Mouse (Mus musculus): ENCODE measurements around the gene Slc35e2. TPM values are rescaled to one million over a fixed set of nuclear protein-coding genes. Genes with fewer than 3 reads are reported as not detected.
"Not testable (repeated sequence)": the region's sequence is repeated elsewhere in the genome, so short reads cannot be mapped to it uniquely, and the experiment has no call there.

Gene Slc35e2
- total RNA-seq, 2 experiments from 2014 or later: 31.1 to 45.1 TPM

GRCm38 (mm10) chr4:155656214-155656751, 55.1 kb downstream of the Slc35e2 start:
- ATAC-seq (replicated peaks; ENCODE audit: low FRiP score, low TSS enrichment, poor library complexity, severe bottlenecking): no peak

GRCm38 (mm10) chr4:155658961-155659360, 57.7 kb downstream of the Slc35e2 start:
- ATAC-seq (replicated peaks; ENCODE audit: low FRiP score, low TSS enrichment, poor library complexity, severe bottlenecking): no peak

GRCm38 (mm10) chr4:155660641-155661040, 59.4 kb downstream of the Slc35e2 start:
- ATAC-seq (replicated peaks; ENCODE audit: low FRiP score, low TSS enrichment, poor library complexity, severe bottlenecking): no peak

GRCm38 (mm10) chr4:155666903-155667302, 65.7 kb downstream of the Slc35e2 start:
- ATAC-seq (replicated peaks; ENCODE audit: low FRiP score, low TSS enrichment, poor library complexity, severe bottlenecking): no peak

- ATAC-seq (replicated peaks; ENCODE audit: low FRiP score, low TSS enrichment, poor library complexity, severe bottlenecking): peak; percentile 98
Measured at GRCm38 (mm10) chr4:155668689-155669597, 67.7 kb downstream of the Slc35e2 start, which contains the start of gene Mib2. Gene Mib2 (minus strand): TSS chr4:155669198.

GRCm38 (mm10) chr4:155669598-155670075, 68.4 kb downstream of the Slc35e2 start:
- peak; percentile 22 for ATAC-seq (replicated peaks; ENCODE audit: low FRiP score, low TSS enrichment, poor library complexity, severe bottlenecking)

GRCm38 (mm10) chr4:155670236-155670635, 69.0 kb downstream of the Slc35e2 start:
- not testable (repeated sequence) for ATAC-seq (replicated peaks; ENCODE audit: low FRiP score, low TSS enrichment, poor library complexity, severe bottlenecking)

- no peak for ATAC-seq (replicated peaks; ENCODE audit: low FRiP score, low TSS enrichment, poor library complexity, severe bottlenecking)
Measured at GRCm38 (mm10) chr4:155672082-155672481, 70.9 kb downstream of the Slc35e2 start.

Other genes starting within 250 kb of the Slc35e2 start
- not detected in 2 replicates for gene Prkcz, start 240.1 kb upstream of the Slc35e2 start, total RNA-seq (2014; fragmentation: Nextera tagmentation)
- gene Prkcz, start 240.1 kb upstream of the Slc35e2 start, total RNA-seq (2017): not detected in 2 replicates
- 0.20 TPM in 1 of 2 replicates, not detected in the other for gene Gabrd, start 203.3 kb upstream of the Slc35e2 start, total RNA-seq (2014; fragmentation: Nextera tagmentation)
- gene Gabrd, start 203.3 kb upstream of the Slc35e2 start, total RNA-seq (2017): not detected in 2 replicates
- gene Cfap74, start 192.2 kb upstream of the Slc35e2 start, total RNA-seq (2014; fragmentation: Nextera tagmentation): 2.9 TPM in 1 of 2 replicates, not detected in the other
- gene Cfap74, start 192.2 kb upstream of the Slc35e2 start, total RNA-seq (2017): 0.38 TPM in 1 of 2 replicates, not detected in the other
- gene Tmem52, start 132.3 kb upstream of the Slc35e2 start, total RNA-seq (2014; fragmentation: Nextera tagmentation): not detected in 2 replicates
- not detected in 2 replicates for gene Tmem52, start 132.3 kb upstream of the Slc35e2 start, total RNA-seq (2017)
- 219 and 229 TPM in 2 replicates for gene Gnb1, start 110.1 kb upstream of the Slc35e2 start, total RNA-seq (2014; fragmentation: Nextera tagmentation)
- gene Gnb1, start 110.1 kb upstream of the Slc35e2 start, total RNA-seq (2017): 109 and 158 TPM in 2 replicates
- 76.3 and 86.5 TPM in 2 replicates for gene Nadk, start 39.0 kb upstream of the Slc35e2 start, total RNA-seq (2014; fragmentation: Nextera tagmentation)
- 49.9 and 65.2 TPM in 2 replicates for gene Nadk, start 39.0 kb upstream of the Slc35e2 start, total RNA-seq (2017)
- 60.7 and 74.1 TPM in 2 replicates for gene Cdk11b, start 23.4 kb downstream of the Slc35e2 start, total RNA-seq (2014; fragmentation: Nextera tagmentation)
- gene Cdk11b, start 23.4 kb downstream of the Slc35e2 start, total RNA-seq (2017): 44.7 and 67.9 TPM in 2 replicates
- gene Gm10563, start 44.0 kb downstream of the Slc35e2 start, total RNA-seq (2014; fragmentation: Nextera tagmentation): not detected in 2 replicates
- not detected in 2 replicates for gene Gm10563, start 44.0 kb downstream of the Slc35e2 start, total RNA-seq (2017)
- not detected in 2 replicates for gene Mmp23, start 52.0 kb downstream of the Slc35e2 start, total RNA-seq (2014; fragmentation: Nextera tagmentation)
- not detected in 2 replicates for gene Mmp23, start 52.0 kb downstream of the Slc35e2 start, total RNA-seq (2017)
- gene Mib2, start 67.8 kb downstream of the Slc35e2 start, total RNA-seq (2014; fragmentation: Nextera tagmentation): 12.9 and 17.9 TPM in 2 replicates
- gene Mib2, start 67.8 kb downstream of the Slc35e2 start, total RNA-seq (2017): 11.9 and 13.3 TPM in 2 replicates
- 1.1 and 2.8 TPM in 2 replicates for gene Fndc10, start 92.9 kb downstream of the Slc35e2 start, total RNA-seq (2014; fragmentation: Nextera tagmentation)
- 0.33 and 0.88 TPM in 2 replicates for gene Fndc10, start 92.9 kb downstream of the Slc35e2 start, total RNA-seq (2017)
- gene Ssu72, start 103.4 kb downstream of the Slc35e2 start, total RNA-seq (2014; fragmentation: Nextera tagmentation): 83.5 and 90.2 TPM in 2 replicates
- 75.3 and 94.1 TPM in 2 replicates for gene Ssu72, start 103.4 kb downstream of the Slc35e2 start, total RNA-seq (2017)
- gene Tmem240, start 133.4 kb downstream of the Slc35e2 start, total RNA-seq (2014; fragmentation: Nextera tagmentation): 0.17 and 0.20 TPM in 2 replicates
- gene Tmem240, start 133.4 kb downstream of the Slc35e2 start, total RNA-seq (2017): under 0.01 and 0.65 TPM in 2 replicates
- gene Atad3a, start 159.7 kb downstream of the Slc35e2 start, total RNA-seq (2014; fragmentation: Nextera tagmentation): 123 and 206 TPM in 2 replicates
- 95.3 and 123 TPM in 2 replicates for gene Atad3a, start 159.7 kb downstream of the Slc35e2 start, total RNA-seq (2017)
- not detected in 2 replicates for gene Vwa1, start 173.3 kb downstream of the Slc35e2 start, total RNA-seq (2014; fragmentation: Nextera tagmentation)
- 0.08 and 0.19 TPM in 2 replicates for gene Vwa1, start 173.3 kb downstream of the Slc35e2 start, total RNA-seq (2017)
- not detected in 2 replicates for gene Tmem88b, start 184.5 kb downstream of the Slc35e2 start, total RNA-seq (2014; fragmentation: Nextera tagmentation)
- 0.09 TPM in 1 of 2 replicates, not detected in the other for gene Tmem88b, start 184.5 kb downstream of the Slc35e2 start, total RNA-seq (2017)
- not detected in 2 replicates for gene Ankrd65, start 189.0 kb downstream of the Slc35e2 start, total RNA-seq (2014; fragmentation: Nextera tagmentation)
- not detected in 2 replicates for gene Ankrd65, start 189.0 kb downstream of the Slc35e2 start, total RNA-seq (2017)
- 189 and 239 TPM in 2 replicates for gene Mrpl20, start 201.5 kb downstream of the Slc35e2 start, total RNA-seq (2014; fragmentation: Nextera tagmentation)
- 78.5 and 90.1 TPM in 2 replicates for gene Mrpl20, start 201.5 kb downstream of the Slc35e2 start, total RNA-seq (2017)
- gene Ccnl2, start 211.1 kb downstream of the Slc35e2 start, total RNA-seq (2014; fragmentation: Nextera tagmentation): 108 and 141 TPM in 2 replicates
- gene Ccnl2, start 211.1 kb downstream of the Slc35e2 start, total RNA-seq (2017): 86.9 and 94.2 TPM in 2 replicates
- gene Aurkaip1, start 229.9 kb downstream of the Slc35e2 start, total RNA-seq (2014; fragmentation: Nextera tagmentation): 108 and 182 TPM in 2 replicates
- gene Aurkaip1, start 229.9 kb downstream of the Slc35e2 start, total RNA-seq (2017): 127 and 137 TPM in 2 replicates
- gene Mxra8, start 238.3 kb downstream of the Slc35e2 start, total RNA-seq (2014; fragmentation: Nextera tagmentation): not detected in 2 replicates
- gene Mxra8, start 238.3 kb downstream of the Slc35e2 start, total RNA-seq (2017): not detected in 2 replicates
- gene Dvl1, start 246.0 kb downstream of the Slc35e2 start, total RNA-seq (2014; fragmentation: Nextera tagmentation): 24.2 and 49.5 TPM in 2 replicates
- gene Dvl1, start 246.0 kb downstream of the Slc35e2 start, total RNA-seq (2017): 11.1 and 16.2 TPM in 2 replicates

Measured in megakaryocyte-erythroid progenitor cell, adult 5-6 weeks (primary cell).